Mouse (Mus musculus) macrophage (primary cell): Measurements from ENCODE around the gene Sept1. TPM values are rescaled to one million over a fixed set of nuclear protein-coding genes. Genes with fewer than 3 reads are reported as not detected.

Experiments used
- H3K27ac ChIP-seq: fragments of 350-480 bp; formaldehyde crosslinking; 2 replicates; pipeline ENCODE4 v1.9.0; 2021
- H3K36me3 ChIP-seq: fragments of 350-480 bp; formaldehyde crosslinking; 2 replicates; pipeline ENCODE4 v1.9.0; 2021; ENCODE audit errors: inconsistent target
- H3K4me3 ChIP-seq: fragments of 350-480 bp; formaldehyde crosslinking; 2 replicates; pipeline ENCODE4 v1.9.0; 2021; ENCODE audit errors: inconsistent target
- H3K79me2 ChIP-seq: fragments of 350-480 bp; formaldehyde crosslinking; 2 replicates; pipeline ENCODE4 v1.9.0; 2021; ENCODE audit errors: inconsistent target
- WGBS: methylation state at CpG from one replicate; pipeline ENCODE4 v1.1.7; 2026; ENCODE audit warnings: inconsistent platforms; ENCODE audit not compliant: missing documents; 5-methylcytosine and 5-hydroxymethylcytosine counted together
- polyA plus RNA-seq: library from polyadenylated mRNA; stranded (reverse); fragments of 250-400 nt; gene quantifications from 3 replicates; pipeline ENCODE4 v1.2.4, GENCODE M21; 2018; ENCODE audit warnings: inconsistent platforms

The Sept1 gene
- polyA plus RNA-seq, 1 experiment from 2014 or later: 2.4 TPM

GRCm38 (mm10) chr7:127207374-127208294 is 25.3 kb downstream of the Sept1 start:
- WGBS: 0% methylated on average over 52 of the region's 53 CpGs
- Histone ChIP-seq H3K27ac (peak overlapping the region; percentile 80), H3K36me3 (peaks cover 15% of the 10 kb centered on the region), H3K79me2 (peaks cover 54% of the 10 kb centered on the region), H3K4me3 (peak overlapping the region; percentile 95)

- Histone ChIP-seq H3K79me2 (peaks cover 65% of the 10 kb centered on the region), H3K4me3 (peak overlapping the region; percentile 95), H3K36me3 (peaks cover 25% of the 10 kb centered on the region), H3K27ac (peak overlapping the region; percentile 80)
- WGBS: 0% methylated on average over 2 of the region's 2 CpGs
These were observed 26.3 kb downstream of the Sept1 start for GRCm38 (mm10) chr7:127206606-127207005.

- Histone ChIP-seq H3K79me2 (peaks cover 38% of the 10 kb centered on the region), H3K27ac (peak overlapping the region; percentile 73), H3K4me3 (peak overlapping the region; percentile 96), H3K36me3 (peaks cover 67% of the 10 kb centered on the region)
- WGBS: 58% methylated on average over 11 of the region's 11 CpGs
These were observed 36.4 kb downstream of the Sept1 start for GRCm38 (mm10) chr7:127196484-127196883.

GRCm38 (mm10) chr7:127195544-127196295 is 37.2 kb downstream of the Sept1 start, which contains the start of gene Cd2bp2:
TSS of gene Cd2bp2 (minus strand) at chr7:127196050.
- Histone ChIP-seq H3K4me3 (peak within 1 kb of the TSS; percentile 96), H3K36me3 (peaks cover 60% of the 10 kb centered on the region), H3K27ac (peak within 1 kb of the TSS; percentile 73), H3K79me2 (peaks cover 30% of the 10 kb centered on the region)
- WGBS: under 1% methylated on average over 48 of the region's 51 CpGs

GRCm38 (mm10) chr7:127194633-127195029 is 38.3 kb downstream of the Sept1 start:
- 74% methylated on average over 7 of the region's 7 CpGs for WGBS
- H3K27ac ChIP-seq: no peak overlapping the region
- H3K4me3 ChIP-seq: peak overlapping the region; percentile 96
- peaks cover 49% of the 10 kb centered on the region for H3K36me3 ChIP-seq
- peaks cover 19% of the 10 kb centered on the region for H3K79me2 ChIP-seq

- no peak overlapping the region for H3K27ac ChIP-seq
- H3K36me3 ChIP-seq: peaks cover 44% of the 10 kb centered on the region
- no peak overlapping the region for H3K4me3 ChIP-seq
- H3K79me2 ChIP-seq: peaks cover 16% of the 10 kb centered on the region
- 93% methylated on average over 14 of the region's 17 CpGs for WGBS
These were observed 38.8 kb downstream of the Sept1 start for GRCm38 (mm10) chr7:127194011-127194632.

- Histone ChIP-seq H3K4me3 (no peak overlapping the region), H3K27ac (no peak overlapping the region), H3K36me3 (peaks cover 32% of the 10 kb centered on the region), H3K79me2 (peaks cover 16% of the 10 kb centered on the region)
- WGBS: 93% methylated on average over 5 of the region's 5 CpGs
These were observed 39.9 kb downstream of the Sept1 start for GRCm38 (mm10) chr7:127192989-127193388.

- H3K27ac ChIP-seq: no peak overlapping the region
- WGBS: 94% methylated on average over 5 of the region's 6 CpGs
- H3K79me2 ChIP-seq: peaks cover 16% of the 10 kb centered on the region
- H3K4me3 ChIP-seq: no peak overlapping the region
- H3K36me3 ChIP-seq: peaks cover 27% of the 10 kb centered on the region; the same call in 1 of the 2 replicates
These were observed 42.3 kb downstream of the Sept1 start for GRCm38 (mm10) chr7:127190672-127191071.

- Histone ChIP-seq H3K79me2 (no peaks in the 10 kb centered on the region), H3K36me3 (peaks cover 19% of the 10 kb centered on the region; the same call in 1 of the 2 replicates), H3K27ac (no peak overlapping the region), H3K4me3 (no peak overlapping the region)
- 78% methylated on average over 17 of the region's 17 CpGs for WGBS
These were observed 44.3 kb downstream of the Sept1 start for GRCm38 (mm10) chr7:127188305-127189276.

- Histone ChIP-seq H3K79me2 (no peaks in the 10 kb centered on the region), H3K4me3 (no peak overlapping the region), H3K27ac (no peak overlapping the region), H3K36me3 (peaks cover 7% of the 10 kb centered on the region; the same call in 1 of the 2 replicates)
- 89% methylated on average over 9 of the region's 10 CpGs for WGBS
These were observed 45.6 kb downstream of the Sept1 start for GRCm38 (mm10) chr7:127187351-127187750.

GRCm38 (mm10) chr7:127185601-127186000 is 47.3 kb downstream of the Sept1 start:
- Histone ChIP-seq H3K36me3 (no peaks in the 10 kb centered on the region), H3K4me3 (no peak overlapping the region), H3K27ac (peak overlapping the region; percentile 27), H3K79me2 (no peaks in the 10 kb centered on the region)
- WGBS: 68% methylated on average over 3 of the region's 3 CpGs

- H3K27ac ChIP-seq: peak overlapping the region; percentile 27
- no peaks in the 10 kb centered on the region for H3K36me3 ChIP-seq
- no peak overlapping the region for H3K4me3 ChIP-seq
- 0% methylated on average over 1 of the region's 1 CpGs for WGBS
- H3K79me2 ChIP-seq: no peaks in the 10 kb centered on the region
These were observed 48.2 kb downstream of the Sept1 start for GRCm38 (mm10) chr7:127184720-127185119.

GRCm38 (mm10) chr7:127183828-127184227 is 49.1 kb downstream of the Sept1 start:
- H3K79me2 ChIP-seq: no peaks in the 10 kb centered on the region
- no peaks in the 10 kb centered on the region for H3K36me3 ChIP-seq
- H3K27ac ChIP-seq: no peak overlapping the region
- WGBS: 84% methylated on average over 6 of the region's 6 CpGs
- H3K4me3 ChIP-seq: no peak overlapping the region
